Mouse (Mus musculus): ENCODE measurements around the gene Dnph1. TPM values are rescaled to one million over a fixed set of nuclear protein-coding genes. Genes with fewer than 3 reads are reported as not detected.
A peak's percentile ranks its signal among the peaks of the same experiment; 100 is the strongest.

The Dnph1 gene
- polyA plus RNA-seq, 1 experiment = 0.87 TPM

DNA sequence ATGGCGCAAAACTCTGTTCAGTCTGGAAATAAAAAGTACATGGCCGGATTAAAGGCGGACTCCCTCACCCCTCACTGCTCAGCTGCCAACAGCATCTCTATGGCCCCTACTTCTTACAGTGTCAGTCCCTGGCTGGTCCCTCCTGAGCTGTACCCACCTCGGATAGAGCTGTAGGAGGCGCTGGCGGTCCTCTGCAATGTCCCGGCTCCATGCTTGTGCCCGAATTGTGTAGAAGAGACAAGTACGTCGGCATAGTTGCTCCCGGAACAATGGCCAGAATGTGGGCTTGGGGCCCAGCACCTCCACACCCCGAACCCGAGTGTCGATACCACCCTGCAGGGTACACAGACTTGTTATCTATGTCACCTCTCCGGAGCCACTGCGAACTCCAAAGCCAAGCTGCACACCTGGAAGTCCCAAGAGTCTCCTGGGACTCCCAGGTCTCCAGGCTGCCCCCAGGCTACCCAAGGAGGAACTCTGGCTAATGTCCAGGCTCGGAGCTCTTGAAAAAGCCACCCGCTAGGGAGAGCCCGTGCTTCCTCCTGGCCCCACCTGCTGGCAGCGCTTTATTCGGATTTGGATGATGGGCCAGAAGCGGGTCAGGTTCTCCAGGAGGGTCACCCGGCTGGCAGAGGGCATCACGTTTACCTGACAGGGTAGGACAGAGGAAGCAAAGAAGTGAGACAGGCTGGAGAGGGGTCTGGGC, 25.6 kb downstream of the Dnph1 start:
- Histone ChIP-seq H3K4me3 (ENCODE audit: insufficient read depth, low read depth, low read length) (no peak overlapping the region), H3K4me1 (ENCODE audit: control insufficient read depth, insufficient read depth, insufficient read length, low read length) (no peaks in the 10 kb centered on the region), H3K27ac (replicated peaks; ENCODE audit: low read depth, low read length) (no peak overlapping the region)

DNA sequence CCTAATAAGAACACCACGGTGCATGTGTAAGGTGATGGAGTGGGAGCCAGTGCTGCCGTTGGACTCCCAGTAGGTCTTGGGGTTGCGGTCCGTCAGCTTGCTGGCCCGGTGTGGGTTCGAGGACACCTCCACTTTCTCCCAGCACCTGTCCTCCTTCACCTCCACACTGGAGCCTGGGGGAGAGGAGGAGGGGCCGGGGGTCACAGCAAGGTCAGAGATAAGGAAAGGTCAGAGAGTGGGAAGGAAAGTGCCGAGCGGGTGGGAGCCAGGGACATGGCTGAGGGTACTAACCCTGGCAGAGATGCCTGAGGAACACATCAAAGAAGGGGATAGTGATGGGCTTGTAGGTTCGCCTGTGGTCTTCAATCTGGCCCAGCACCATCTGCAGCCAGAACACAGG, 28.6 kb downstream of the Dnph1 start:
- Histone ChIP-seq H3K4me1 (ENCODE audit: control insufficient read depth, insufficient read depth, insufficient read length, low read length) (no peaks in the 10 kb centered on the region), H3K4me3 (ENCODE audit: insufficient read depth, low read depth, low read length) (no peak overlapping the region), H3K27ac (replicated peaks; ENCODE audit: low read depth, low read length) (no peak overlapping the region)

GRCm38 (mm10) chr17:46525579-46526307, 29.2 kb downstream of the Dnph1 start:
- no peak overlapping the region for H3K4me3 ChIP-seq (ENCODE audit: insufficient read depth, low read depth, low read length)
- no peak overlapping the region for H3K27ac ChIP-seq (replicated peaks; ENCODE audit: low read depth, low read length)
- no peaks in the 10 kb centered on the region for H3K4me1 ChIP-seq (ENCODE audit: control insufficient read depth, insufficient read depth, insufficient read length, low read length)

GRCm38 (mm10) chr17:46543661-46544060, 47.1 kb downstream of the Dnph1 start:
- H3K4me3 ChIP-seq (ENCODE audit: insufficient read depth, low read depth, low read length) = no peak overlapping the region
- no peak overlapping the region for H3K27ac ChIP-seq (replicated peaks; ENCODE audit: low read depth, low read length)
- H3K4me1 ChIP-seq (ENCODE audit: control insufficient read depth, insufficient read depth, insufficient read length, low read length) = no peaks in the 10 kb centered on the region; the same call in 1 of the 2 replicates

DNA sequence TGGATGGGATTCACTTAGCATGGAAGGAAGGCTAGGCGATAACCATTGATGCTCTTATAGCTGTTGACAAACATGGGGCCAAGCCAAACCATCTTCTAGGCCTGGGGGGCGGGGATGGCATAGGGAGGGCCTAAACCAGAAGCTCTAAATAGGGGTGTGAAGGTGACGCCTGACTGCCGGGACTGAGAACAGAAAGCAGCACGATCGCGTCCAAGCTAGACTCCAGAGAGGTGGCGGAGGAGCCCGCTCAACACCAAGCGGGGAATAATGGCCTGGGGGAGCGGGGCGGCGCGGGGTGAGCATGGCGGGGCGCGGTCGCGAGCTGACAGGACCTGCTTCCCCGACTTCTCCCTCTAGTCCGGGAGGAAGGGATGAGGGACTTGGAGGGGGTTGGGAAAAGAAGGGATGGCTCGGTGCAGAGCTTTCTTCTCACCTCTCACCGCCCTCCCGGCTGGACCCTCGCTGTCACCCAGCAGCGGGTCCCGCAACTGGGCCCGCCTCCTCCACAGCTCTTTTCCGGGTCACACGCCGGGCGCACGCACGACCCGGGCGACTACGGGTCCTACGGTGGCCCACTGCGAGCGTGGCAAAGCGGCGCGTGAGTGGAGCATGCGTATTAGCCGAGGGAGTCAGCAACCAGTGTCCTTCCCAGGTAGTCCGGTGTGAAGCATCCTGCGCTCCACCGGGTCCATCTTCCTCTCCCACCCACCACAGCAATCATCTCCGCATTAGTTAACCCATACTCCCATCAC, 49.5 kb downstream of the Dnph1 start, which contains the start of gene Cul9:
Gene Cul9 (minus strand): TSS at position 576 of the 752 bp plus-strand sequence.
- H3K4me1 ChIP-seq (ENCODE audit: control insufficient read depth, insufficient read depth, insufficient read length, low read length) = no peaks in the 10 kb centered on the region; the same call in 1 of the 2 replicates
- no peak within 1 kb of the TSS for H3K27ac ChIP-seq (replicated peaks; ENCODE audit: low read depth, low read length)
- H3K4me3 ChIP-seq (ENCODE audit: insufficient read depth, low read depth, low read length) = peak within 1 kb of the TSS; percentile 86

- Histone ChIP-seq H3K4me1 (ENCODE audit: control insufficient read depth, insufficient read depth, insufficient read length, low read length) (no peaks in the 10 kb centered on the region; the same call in 1 of the 2 replicates), H3K27ac (replicated peaks; ENCODE audit: low read depth, low read length) (no peak overlapping the region), H3K4me3 (ENCODE audit: insufficient read depth, low read depth, low read length) (peak overlapping the region; percentile 86)
These were observed 50.1 kb downstream of the Dnph1 start for GRCm38 (mm10) chr17:46546591-46546990.

GRCm38 (mm10) chr17:46546995-46547394, 50.5 kb downstream of the Dnph1 start:
- H3K4me1 ChIP-seq (ENCODE audit: control insufficient read depth, insufficient read depth, insufficient read length, low read length) = no peaks in the 10 kb centered on the region; the same call in 1 of the 2 replicates
- H3K27ac ChIP-seq (replicated peaks; ENCODE audit: low read depth, low read length) = no peak overlapping the region
- H3K4me3 ChIP-seq (ENCODE audit: insufficient read depth, low read depth, low read length) = no peak overlapping the region

GRCm38 (mm10) chr17:46547923-46548322, 51.4 kb downstream of the Dnph1 start:
- Histone ChIP-seq H3K27ac (replicated peaks; ENCODE audit: low read depth, low read length) (no peak overlapping the region), H3K4me3 (ENCODE audit: insufficient read depth, low read depth, low read length) (no peak overlapping the region)

GRCm38 (mm10) chr17:46548741-46549140, 52.2 kb downstream of the Dnph1 start:
- H3K4me1 ChIP-seq (ENCODE audit: control insufficient read depth, insufficient read depth, insufficient read length, low read length) = peaks cover 4% of the 10 kb centered on the region
- no peak overlapping the region for H3K27ac ChIP-seq (replicated peaks; ENCODE audit: low read depth, low read length)
- no peak overlapping the region for H3K4me3 ChIP-seq (ENCODE audit: insufficient read depth, low read depth, low read length)

More at GRCm38 (mm10) chr17:46547923-46548322, 51.4 kb downstream of the Dnph1 start:
- H3K4me1 ChIP-seq (ENCODE audit: control insufficient read depth, insufficient read depth, insufficient read length, low read length) = no peaks in the 10 kb centered on the region; the same call in 1 of the 2 replicates

GRCm38 (mm10) chr17:46549193-46549592, 52.7 kb downstream of the Dnph1 start:
- peaks cover 4% of the 10 kb centered on the region for H3K4me1 ChIP-seq (ENCODE audit: control insufficient read depth, insufficient read depth, insufficient read length, low read length)
- no peak overlapping the region for H3K4me3 ChIP-seq (ENCODE audit: insufficient read depth, low read depth, low read length)
- H3K27ac ChIP-seq (replicated peaks; ENCODE audit: low read depth, low read length) = no peak overlapping the region

Other genes with a start within 250 kb of the Dnph1 start
- 19.9 and 29.9 TPM in 2 replicates for gene Polr1c, start 248.7 kb upstream of the Dnph1 start, polyA plus RNA-seq (2012; ENCODE audit: insufficient read depth, insufficient read length, missing spikeins)
- 63.4 and 66.1 TPM in 2 replicates for gene Yipf3, start 248.6 kb upstream of the Dnph1 start, polyA plus RNA-seq (2012; ENCODE audit: insufficient read depth, insufficient read length, missing spikeins)
- not detected in 2 replicates for gene Lrrc73, start 243.2 kb upstream of the Dnph1 start, polyA plus RNA-seq (2012; ENCODE audit: insufficient read depth, insufficient read length, missing spikeins)
- gene Tjap1, start 213.7 kb upstream of the Dnph1 start, polyA plus RNA-seq (2012; ENCODE audit: insufficient read depth, insufficient read length, missing spikeins) = 8.6 and 13.5 TPM in 2 replicates
- not detected in 2 replicates for gene Dlk2, start 199.3 kb upstream of the Dnph1 start, polyA plus RNA-seq (2012; ENCODE audit: insufficient read depth, insufficient read length, missing spikeins)
- gene Abcc10, start 168.4 kb upstream of the Dnph1 start, polyA plus RNA-seq (2012; ENCODE audit: insufficient read depth, insufficient read length, missing spikeins) = 2.7 and 3.5 TPM in 2 replicates
- 8.0 and 12.4 TPM in 2 replicates for gene Zfp318, start 113.0 kb upstream of the Dnph1 start, polyA plus RNA-seq (2012; ENCODE audit: insufficient read depth, insufficient read length, missing spikeins)
- not detected in 2 replicates for gene Crip3, start 67.8 kb upstream of the Dnph1 start, polyA plus RNA-seq (2012; ENCODE audit: insufficient read depth, insufficient read length, missing spikeins)
- not detected in 2 replicates for gene Slc22a7, start 58.3 kb upstream of the Dnph1 start, polyA plus RNA-seq (2012; ENCODE audit: insufficient read depth, insufficient read length, missing spikeins)
- gene Ttbk1, start 9.0 kb upstream of the Dnph1 start, polyA plus RNA-seq (2012; ENCODE audit: insufficient read depth, insufficient read length, missing spikeins) = not detected in 2 replicates
- gene Cul9, start 49.7 kb downstream of the Dnph1 start, polyA plus RNA-seq (2012; ENCODE audit: insufficient read depth, insufficient read length, missing spikeins) = 11.6 and 14.5 TPM in 2 replicates
- 17.6 and 19.1 TPM in 2 replicates for gene Srf, start 59.5 kb downstream of the Dnph1 start, polyA plus RNA-seq (2012; ENCODE audit: insufficient read depth, insufficient read length, missing spikeins)
- 0.42 TPM in 1 of 2 replicates, not detected in the other for gene Ptk7, start 132.8 kb downstream of the Dnph1 start, polyA plus RNA-seq (2012; ENCODE audit: insufficient read depth, insufficient read length, missing spikeins)
- gene Klc4, start 149.3 kb downstream of the Dnph1 start, polyA plus RNA-seq (2012; ENCODE audit: insufficient read depth, insufficient read length, missing spikeins) = 15.7 and 15.9 TPM in 2 replicates
- gene Mrpl2, start 149.5 kb downstream of the Dnph1 start, polyA plus RNA-seq (2012; ENCODE audit: insufficient read depth, insufficient read length, missing spikeins) = 118 and 151 TPM in 2 replicates
- gene Cul7, start 153.6 kb downstream of the Dnph1 start, polyA plus RNA-seq (2012; ENCODE audit: insufficient read depth, insufficient read length, missing spikeins) = 8.9 and 13.8 TPM in 2 replicates
- gene Rrp36, start 177.6 kb downstream of the Dnph1 start, polyA plus RNA-seq (2012; ENCODE audit: insufficient read depth, insufficient read length, missing spikeins) = 19.7 and 20.6 TPM in 2 replicates
- 121 and 148 TPM in 2 replicates for gene Mea1, start 182.1 kb downstream of the Dnph1 start, polyA plus RNA-seq (2012; ENCODE audit: insufficient read depth, insufficient read length, missing spikeins)
- 24.2 and 24.8 TPM in 2 replicates for gene Klhdc3, start 184.2 kb downstream of the Dnph1 start, polyA plus RNA-seq (2012; ENCODE audit: insufficient read depth, insufficient read length, missing spikeins)
- gene Ppp2r5d, start 208.4 kb downstream of the Dnph1 start, polyA plus RNA-seq (2012; ENCODE audit: insufficient read depth, insufficient read length, missing spikeins) = 33.3 and 37.8 TPM in 2 replicates
- 42.3 and 56.0 TPM in 2 replicates for gene Pex6, start 214.8 kb downstream of the Dnph1 start, polyA plus RNA-seq (2012; ENCODE audit: insufficient read depth, insufficient read length, missing spikeins)
- 4.0 TPM in 1 of 2 replicates, not detected in the other for gene Gnmt, start 232.5 kb downstream of the Dnph1 start, polyA plus RNA-seq (2012; ENCODE audit: insufficient read depth, insufficient read length, missing spikeins)

All from brown adipose tissue, adult 24 weeks (tissue).